Mouse (Mus musculus): ENCODE data around the gene 4930503B20Rik. TPM values are rescaled to one million over a fixed set of nuclear protein-coding genes. Genes with fewer than 3 reads are reported as not detected.
A peak's percentile ranks its signal among the peaks of the same experiment; 100 is the strongest.

Gene 4930503B20Rik
- polyA plus RNA-seq, 1 experiment, result not detected

- H3K36me3 ChIP-seq (ENCODE audit: control insufficient read depth, insufficient read depth, low read length, poor library complexity, severe bottlenecking), result no peaks in the 10 kb centered on the region
- peak within 1 kb of the TSS; percentile 67 for H3K4me3 ChIP-seq (ENCODE audit: low read depth, low read length)
- TF ChIP-seq CTCF (IDR thresholded peaks at IDR 0.05; ENCODE audit: low read depth, low read length) (no peak), EP300 (IDR thresholded peaks at IDR 0.05; ENCODE audit: insufficient read depth, low read depth, low read length) (no peak)
- H3K9ac ChIP-seq (ENCODE audit: low read depth, poor library complexity, severe bottlenecking), result peak within 1 kb of the TSS; percentile 42
- H3K4me1 ChIP-seq (ENCODE audit: control insufficient read depth, insufficient read depth, low read length), result no peaks in the 10 kb centered on the region
- H3K27ac ChIP-seq (ENCODE audit: insufficient read depth, low read length), result no peak within 1 kb of the TSS
- H3K27me3 ChIP-seq (ENCODE audit: control insufficient read depth, insufficient read depth, low read length, poor library complexity, severe bottlenecking), result no peaks in the 10 kb centered on the region; the same call in 1 of the 2 replicates
- no peaks in the 10 kb centered on the region for H3K9me3 ChIP-seq (replicated peaks; ENCODE audit: control insufficient read depth, insufficient read depth, low read length, poor library complexity, severe bottlenecking)
Measured at GRCm38 (mm10) chr3:146684811-146685675, 33.9 kb upstream of the 4930503B20Rik start, which contains the start of gene Samd13. Gene Samd13 (minus strand): TSS chr3:146685592.

- no peaks in the 10 kb centered on the region for H3K9me3 ChIP-seq (replicated peaks; ENCODE audit: control insufficient read depth, insufficient read depth, low read length, poor library complexity, severe bottlenecking)
- H3K36me3 ChIP-seq (ENCODE audit: control insufficient read depth, insufficient read depth, low read length, poor library complexity, severe bottlenecking), result no peaks in the 10 kb centered on the region
- no peak for TF ChIP-seq POLR2A (IDR thresholded peaks at IDR 0.05; ENCODE audit: insufficient read depth, low read length)
- H3K9ac ChIP-seq (ENCODE audit: low read depth, poor library complexity, severe bottlenecking), result no peak overlapping the region
- H3K27me3 ChIP-seq (ENCODE audit: control insufficient read depth, insufficient read depth, low read length, poor library complexity, severe bottlenecking), result no peaks in the 10 kb centered on the region; the same call in 1 of the 2 replicates
- H3K4me1 ChIP-seq (ENCODE audit: control insufficient read depth, insufficient read depth, low read length), result no peaks in the 10 kb centered on the region
- no peak overlapping the region for H3K27ac ChIP-seq (ENCODE audit: insufficient read depth, low read length)
- no peak overlapping the region for H3K4me3 ChIP-seq (ENCODE audit: low read depth, low read length)
Measured at GRCm38 (mm10) chr3:146683095-146683494, 32.0 kb upstream of the 4930503B20Rik start.

GRCm38 (mm10) chr3:146682140-146682651 lies 31.1 kb upstream of the 4930503B20Rik start:
- H3K4me1 ChIP-seq (ENCODE audit: control insufficient read depth, insufficient read depth, low read length), result no peaks in the 10 kb centered on the region
- TF ChIP-seq EP300 (IDR thresholded peaks at IDR 0.05; ENCODE audit: insufficient read depth, low read depth, low read length) (no peak), CTCF (IDR thresholded peaks at IDR 0.05; ENCODE audit: low read depth, low read length) (no peak), POLR2A (IDR thresholded peaks at IDR 0.05; ENCODE audit: insufficient read depth, low read length) (no peak)
- no peaks in the 10 kb centered on the region for H3K36me3 ChIP-seq (ENCODE audit: control insufficient read depth, insufficient read depth, low read length, poor library complexity, severe bottlenecking)
- no peak overlapping the region for H3K27ac ChIP-seq (ENCODE audit: insufficient read depth, low read length)
- no peak overlapping the region for H3K9ac ChIP-seq (ENCODE audit: low read depth, poor library complexity, severe bottlenecking)
- H3K9me3 ChIP-seq (replicated peaks; ENCODE audit: control insufficient read depth, insufficient read depth, low read length, poor library complexity, severe bottlenecking), result no peaks in the 10 kb centered on the region
- no peaks in the 10 kb centered on the region; the same call in 1 of the 2 replicates for H3K27me3 ChIP-seq (ENCODE audit: control insufficient read depth, insufficient read depth, low read length, poor library complexity, severe bottlenecking)
- no peak overlapping the region for H3K4me3 ChIP-seq (ENCODE audit: low read depth, low read length)

- H3K27ac ChIP-seq (ENCODE audit: insufficient read depth, low read length), result no peak overlapping the region
- H3K36me3 ChIP-seq (ENCODE audit: control insufficient read depth, insufficient read depth, low read length, poor library complexity, severe bottlenecking), result no peaks in the 10 kb centered on the region
- H3K4me1 ChIP-seq (ENCODE audit: control insufficient read depth, insufficient read depth, low read length), result no peaks in the 10 kb centered on the region
- TF ChIP-seq CTCF (IDR thresholded peaks at IDR 0.05; ENCODE audit: low read depth, low read length) (no peak), POLR2A (IDR thresholded peaks at IDR 0.05; ENCODE audit: insufficient read depth, low read length) (no peak), EP300 (IDR thresholded peaks at IDR 0.05; ENCODE audit: insufficient read depth, low read depth, low read length) (no peak)
- H3K9me3 ChIP-seq (replicated peaks; ENCODE audit: control insufficient read depth, insufficient read depth, low read length, poor library complexity, severe bottlenecking), result no peaks in the 10 kb centered on the region
- no peak overlapping the region for H3K9ac ChIP-seq (ENCODE audit: low read depth, poor library complexity, severe bottlenecking)
- H3K4me3 ChIP-seq (ENCODE audit: low read depth, low read length), result no peak overlapping the region
- no peaks in the 10 kb centered on the region; the same call in 1 of the 2 replicates for H3K27me3 ChIP-seq (ENCODE audit: control insufficient read depth, insufficient read depth, low read length, poor library complexity, severe bottlenecking)
Measured at GRCm38 (mm10) chr3:146681696-146682095, 30.6 kb upstream of the 4930503B20Rik start.

- Histone ChIP-seq H3K27me3 (ENCODE audit: control insufficient read depth, insufficient read depth, low read length, poor library complexity, severe bottlenecking) (no peaks in the 10 kb centered on the region), H3K4me3 (ENCODE audit: low read depth, low read length) (no peak overlapping the region), H3K27ac (ENCODE audit: insufficient read depth, low read length) (no peak overlapping the region), H3K36me3 (ENCODE audit: control insufficient read depth, insufficient read depth, low read length, poor library complexity, severe bottlenecking) (no peaks in the 10 kb centered on the region), H3K9me3 (replicated peaks; ENCODE audit: control insufficient read depth, insufficient read depth, low read length, poor library complexity, severe bottlenecking) (no peaks in the 10 kb centered on the region), H3K4me1 (ENCODE audit: control insufficient read depth, insufficient read depth, low read length) (no peaks in the 10 kb centered on the region), H3K9ac (ENCODE audit: low read depth, poor library complexity, severe bottlenecking) (no peak overlapping the region)
- TF ChIP-seq EP300 (IDR thresholded peaks at IDR 0.05; ENCODE audit: insufficient read depth, low read depth, low read length), result no peak
- TF ChIP-seq POLR2A (IDR thresholded peaks at IDR 0.05; ENCODE audit: insufficient read depth, low read length), result no peak
- TF ChIP-seq CTCF (IDR thresholded peaks at IDR 0.05; ENCODE audit: low read depth, low read length), result no peak
Measured at GRCm38 (mm10) chr3:146680625-146681024, 29.5 kb upstream of the 4930503B20Rik start.

- H3K4me1 ChIP-seq (ENCODE audit: control insufficient read depth, insufficient read depth, low read length), result no peaks in the 10 kb centered on the region
- H3K9me3 ChIP-seq (replicated peaks; ENCODE audit: control insufficient read depth, insufficient read depth, low read length, poor library complexity, severe bottlenecking), result no peaks in the 10 kb centered on the region
- no peak overlapping the region for H3K4me3 ChIP-seq (ENCODE audit: low read depth, low read length)
- no peak overlapping the region for H3K9ac ChIP-seq (ENCODE audit: low read depth, poor library complexity, severe bottlenecking)
- no peak overlapping the region for H3K27ac ChIP-seq (ENCODE audit: insufficient read depth, low read length)
- no peak for TF ChIP-seq POLR2A (IDR thresholded peaks at IDR 0.05; ENCODE audit: insufficient read depth, low read length)
- no peak for TF ChIP-seq CTCF (IDR thresholded peaks at IDR 0.05; ENCODE audit: low read depth, low read length)
- no peak for TF ChIP-seq EP300 (IDR thresholded peaks at IDR 0.05; ENCODE audit: insufficient read depth, low read depth, low read length)
- H3K36me3 ChIP-seq (ENCODE audit: control insufficient read depth, insufficient read depth, low read length, poor library complexity, severe bottlenecking), result no peaks in the 10 kb centered on the region
- no peaks in the 10 kb centered on the region for H3K27me3 ChIP-seq (ENCODE audit: control insufficient read depth, insufficient read depth, low read length, poor library complexity, severe bottlenecking)
Measured at GRCm38 (mm10) chr3:146679646-146680045, 28.5 kb upstream of the 4930503B20Rik start.

Measured in ES-Bruce4 (cell line).